Mouse (Mus musculus) E14TG2a.4 (cell line): Measurements from ENCODE around the gene Grip1.

Experiments used
- H3K27me3 ChIP-seq: 2 replicates; pipeline ENCODE4 v1.6.1; 2014; ENCODE audit warnings: low read length, control low read depth; ENCODE audit not compliant: insufficient read depth
- H3K36me3 ChIP-seq: 2 replicates; pipeline ENCODE4 v1.6.1; 2014; ENCODE audit warnings: low read length, control low read depth; ENCODE audit not compliant: insufficient read depth
- H3K4me1 ChIP-seq: replicated peaks from 2 replicates; pipeline ENCODE4 v1.6.1; 2014; ENCODE audit warnings: low read depth, low read length, control low read depth
- H3K4me3 ChIP-seq: replicated peaks from 2 replicates; pipeline ENCODE4 v1.5.1; 2014; ENCODE audit warnings: mild to moderate bottlenecking, low read length
- H3K9me3 ChIP-seq: 2 replicates; pipeline ENCODE4 v1.6.1; 2014; ENCODE audit warnings: low read length, control low read depth
- CTCF ChIP-seq: conservative IDR thresholded peaks from 2 replicates; pipeline ENCODE4 v1.5.1; 2014; ENCODE audit warnings: low read length
- NANOG ChIP-seq: IDR thresholded peaks from 2 replicates; pipeline ENCODE4 v1.6.1; 2014; ENCODE audit warnings: borderline replicate concordance, low read length, mixed read lengths
- POU5F1 ChIP-seq: IDR thresholded peaks from 2 replicates; pipeline ENCODE4 v1.6.1; 2014; ENCODE audit warnings: low read length, borderline replicate concordance

The Grip1 gene

GRCm38 (mm10) chr10:119979396-119979795 is 525.8 kb downstream of the Grip1 start:
- no peaks in the 10 kb centered on the region for H3K36me3 ChIP-seq
- peak overlapping the region; percentile 48 for H3K4me3 ChIP-seq
- H3K4me1 ChIP-seq, result peaks cover 26% of the 10 kb centered on the region
- no peak for TF ChIP-seq CTCF
- TF ChIP-seq POU5F1, result no peak
- no peak for TF ChIP-seq NANOG
- H3K27me3 ChIP-seq, result peaks cover 14% of the 10 kb centered on the region; the same call in 1 of the 2 replicates
- H3K9me3 ChIP-seq, result no peaks in the 10 kb centered on the region

- Histone ChIP-seq H3K9me3 (no peaks in the 10 kb centered on the region), H3K27me3 (peaks cover 14% of the 10 kb centered on the region; the same call in 1 of the 2 replicates), H3K36me3 (no peaks in the 10 kb centered on the region), H3K4me1 (peaks cover 26% of the 10 kb centered on the region), H3K4me3 (peak overlapping the region; percentile 41; the same call in 1 of the 2 replicates)
- TF ChIP-seq NANOG (peak; percentile 11; the same call in 1 of the 2 replicates), CTCF (no peak), POU5F1 (no peak)
Observed at GRCm38 (mm10) chr10:119980032-119980431, 526.4 kb downstream of the Grip1 start.

- Histone ChIP-seq H3K27me3 (peaks cover 7% of the 10 kb centered on the region; the same call in 1 of the 2 replicates), H3K36me3 (no peaks in the 10 kb centered on the region), H3K4me1 (peaks cover 17% of the 10 kb centered on the region), H3K4me3 (no peak overlapping the region), H3K9me3 (no peaks in the 10 kb centered on the region)
- TF ChIP-seq POU5F1, result no peak
- TF ChIP-seq NANOG, result no peak
- TF ChIP-seq CTCF, result no peak
Observed at GRCm38 (mm10) chr10:119984299-119984698, 530.7 kb downstream of the Grip1 start.

- Histone ChIP-seq H3K27me3 (no peaks in the 10 kb centered on the region), H3K9me3 (peaks cover 7% of the 10 kb centered on the region), H3K4me3 (no peak overlapping the region), H3K36me3 (no peaks in the 10 kb centered on the region), H3K4me1 (no peaks in the 10 kb centered on the region)
- no peak for TF ChIP-seq CTCF
Observed at GRCm38 (mm10) chr10:119998475-119998874, 544.8 kb downstream of the Grip1 start.

GRCm38 (mm10) chr10:120002149-120002548 is 548.5 kb downstream of the Grip1 start:
- Histone ChIP-seq H3K4me1 (no peaks in the 10 kb centered on the region), H3K4me3 (no peak overlapping the region), H3K27me3 (no peaks in the 10 kb centered on the region), H3K9me3 (no peaks in the 10 kb centered on the region), H3K36me3 (no peaks in the 10 kb centered on the region)
- TF ChIP-seq NANOG, result no peak
- no peak for TF ChIP-seq POU5F1

- Histone ChIP-seq H3K27me3 (no peaks in the 10 kb centered on the region), H3K4me3 (no peak overlapping the region), H3K9me3 (no peaks in the 10 kb centered on the region), H3K36me3 (no peaks in the 10 kb centered on the region), H3K4me1 (no peaks in the 10 kb centered on the region)
- TF ChIP-seq POU5F1 (no peak), NANOG (no peak), CTCF (no peak)
Observed at GRCm38 (mm10) chr10:120004096-120004495, 550.5 kb downstream of the Grip1 start.

GRCm38 (mm10) chr10:120005581-120005980 is 552.0 kb downstream of the Grip1 start:
- TF ChIP-seq NANOG (no peak), CTCF (no peak), POU5F1 (no peak)
- no peaks in the 10 kb centered on the region for H3K4me1 ChIP-seq
- no peak overlapping the region for H3K4me3 ChIP-seq
- no peaks in the 10 kb centered on the region for H3K36me3 ChIP-seq
- peaks cover 5% of the 10 kb centered on the region for H3K9me3 ChIP-seq
- H3K27me3 ChIP-seq, result no peaks in the 10 kb centered on the region

GRCm38 (mm10) chr10:120012331-120012730 is 558.7 kb downstream of the Grip1 start:
- H3K4me1 ChIP-seq, result no peaks in the 10 kb centered on the region
- H3K4me3 ChIP-seq, result no peak overlapping the region
- H3K27me3 ChIP-seq, result peaks cover 4% of the 10 kb centered on the region; the same call in 1 of the 2 replicates
- H3K9me3 ChIP-seq, result peaks cover 5% of the 10 kb centered on the region
- no peaks in the 10 kb centered on the region for H3K36me3 ChIP-seq
- TF ChIP-seq NANOG, result no peak
- TF ChIP-seq CTCF, result no peak
- TF ChIP-seq POU5F1, result no peak

- peaks cover 4% of the 10 kb centered on the region; the same call in 1 of the 2 replicates for H3K27me3 ChIP-seq
Observed at GRCm38 (mm10) chr10:120015117-120015516, 561.5 kb downstream of the Grip1 start.

More at GRCm38 (mm10) chr10:120015117-120015516, 561.5 kb downstream of the Grip1 start:
- TF ChIP-seq POU5F1, result no peak
- H3K9me3 ChIP-seq, result peaks cover under 1% of the 10 kb centered on the region; the same call in 1 of the 2 replicates
- no peaks in the 10 kb centered on the region for H3K36me3 ChIP-seq
- H3K4me1 ChIP-seq, result no peaks in the 10 kb centered on the region
- no peak overlapping the region for H3K4me3 ChIP-seq
